Mouse (Mus musculus) heart, adult 2 months (tissue): ENCODE results near the gene Foxn1. TPM values are rescaled to one million over a fixed set of nuclear protein-coding genes. Genes with fewer than 3 reads are reported as not detected.
A peak's percentile ranks its signal among the peaks of the same experiment; 100 is the strongest.

Source experiments
- DNase-seq, 2 experiments: peaks; one replicate each; pipeline ENCODE4 v3.0.0; 2021
- H3K27ac ChIP-seq: fragments of 200-600 bp; 2 replicates; pipeline ENCODE4 v1.8.1; 2022
- H3K27me3 ChIP-seq: fragments of 200-500 bp; 2 replicates; pipeline ENCODE4 v1.6.1; 2012; ENCODE audit warnings: mild to moderate bottlenecking, low read length, inconsistent platforms, mixed read lengths; ENCODE audit not compliant: control insufficient read depth, insufficient read depth
- H3K36me3 ChIP-seq: fragments of 200-500 bp; 2 replicates; pipeline ENCODE4 v1.6.1; 2012; ENCODE audit warnings: low read length, inconsistent platforms; ENCODE audit not compliant: control insufficient read depth, insufficient read depth
- H3K4me1 ChIP-seq: fragments of 200-500 bp; 2 replicates; pipeline ENCODE4 v1.6.1; 2011; ENCODE audit warnings: low read length; ENCODE audit not compliant: control insufficient read depth, insufficient read depth
- H3K4me3 ChIP-seq: fragments of 200-600 bp; 2 replicates; pipeline ENCODE4 v1.8.1; 2022
- H3K79me2 ChIP-seq: fragments of 200-500 bp; replicated peaks from 2 replicates; pipeline ENCODE4 v1.6.1; 2012; ENCODE audit warnings: mild to moderate bottlenecking, inconsistent platforms, low read length, moderate library complexity, mixed read lengths; ENCODE audit not compliant: control insufficient read depth, insufficient read depth
- H3K9ac ChIP-seq: fragments of 200-500 bp; 2 replicates; pipeline ENCODE4 v1.6.1; 2012; ENCODE audit warnings: low read depth, mild to moderate bottlenecking, control low read depth, inconsistent platforms, low read length, mixed read lengths
- CTCF ChIP-seq: fragments of 200-600 bp; IDR thresholded peaks from 2 replicates; pipeline ENCODE4 v1.8.1; 2022; ENCODE audit warnings: antibody characterized with exemption, mild to moderate bottlenecking, moderate library complexity
- EP300 ChIP-seq: fragments of 200-500 bp; IDR thresholded peaks from 2 replicates; pipeline ENCODE4 v1.6.1; 2011; ENCODE audit warnings: low read depth, low read length, control low read depth; ENCODE audit not compliant: insufficient read depth
- POLR2A ChIP-seq: fragments of 200-500 bp; IDR thresholded peaks from 2 replicates; pipeline ENCODE4 v1.6.1; 2011; ENCODE audit warnings: mild to moderate bottlenecking, low read depth, low read length, control low read depth; ENCODE audit not compliant: insufficient read depth
- whole genome bisulfite sequencing: fragments of 180-500 bp; shearing (Covaris S2); methylation state at CpG from one replicate; pipeline ENCODE4 v1.1.7; 2018; 5-methylcytosine and 5-hydroxymethylcytosine counted together
- intact Hi-C: fragments of 180-260 bp; cut with DNase I; formaldehyde crosslinking; loops from one replicate; pipeline ENCODE4 v1.15.1; 2025
- polyA plus RNA-seq: library from polyadenylated mRNA; depleted of rRNA; stranded (reverse); fragments of >200 nt; gene quantifications from 2 replicates; pipeline ENCODE4 v1.2.3, GENCODE M21; 2012
- total RNA-seq, 2 experiments: library from RNA; stranded (reverse); gene quantifications; 2 replicates each; pipeline ENCODE4 v1.2.3; 2021

Foxn1 gene
- total and polyA plus RNA-seq, 3 experiments, result not detected

- Histone ChIP-seq H3K27me3 (peaks cover 3% of the 10 kb centered on the region; the same call in 1 of the 2 replicates), H3K9ac (no peak overlapping the region), H3K36me3 (no peaks in the 10 kb centered on the region), H3K27ac (no peak overlapping the region), H3K4me3 (no peak overlapping the region), H3K79me2 (no peaks in the 10 kb centered on the region), H3K4me1 (no peaks in the 10 kb centered on the region; the same call in 1 of the 2 replicates)
- 45% methylated on average over 12 of the region's 12 CpGs for whole genome bisulfite sequencing
- no peak for TF ChIP-seq EP300
- TF ChIP-seq CTCF, result no peak
- no peak for TF ChIP-seq POLR2A
- DNase-seq, result no peak
- intact Hi-C loops, result no loop called here
Measured at GRCm38 (mm10) chr11:78420263-78420889, 34.0 kb upstream of the Foxn1 start.

- H3K27me3 ChIP-seq, result peaks cover under 1% of the 10 kb centered on the region; the same call in 1 of the 2 replicates
- WGBS, result 62% methylated on average over 6 of the region's 6 CpGs
- TF ChIP-seq EP300 (no peak), CTCF (no peak), POLR2A (no peak)
Measured at GRCm38 (mm10) chr11:78416854-78417253, 30.5 kb upstream of the Foxn1 start.

GRCm38 (mm10) chr11:78412861-78413260 lies 26.5 kb upstream of the Foxn1 start:
- Histone ChIP-seq H3K27me3 (no peaks in the 10 kb centered on the region), H3K79me2 (no peaks in the 10 kb centered on the region), H3K4me3 (no peak overlapping the region), H3K9ac (no peak overlapping the region), H3K36me3 (no peaks in the 10 kb centered on the region), H3K4me1 (no peaks in the 10 kb centered on the region), H3K27ac (no peak overlapping the region)
- 70% methylated on average over 6 of the region's 6 CpGs for WGBS
- DNase-seq, result no peak
- intact Hi-C loops, result no loop called here
- TF ChIP-seq CTCF (no peak), EP300 (no peak), POLR2A (no peak)

More at GRCm38 (mm10) chr11:78416854-78417253, 30.5 kb upstream of the Foxn1 start:
- Histone ChIP-seq H3K79me2 (no peaks in the 10 kb centered on the region), H3K27ac (no peak overlapping the region), H3K4me1 (no peaks in the 10 kb centered on the region), H3K4me3 (no peak overlapping the region), H3K36me3 (no peaks in the 10 kb centered on the region), H3K9ac (no peak overlapping the region)
- no peak for DNase-seq
- intact Hi-C loops, result no loop called here

- Histone ChIP-seq H3K9ac (no peak overlapping the region), H3K27ac (no peak overlapping the region), H3K4me1 (no peaks in the 10 kb centered on the region), H3K27me3 (no peaks in the 10 kb centered on the region), H3K36me3 (no peaks in the 10 kb centered on the region), H3K4me3 (no peak overlapping the region), H3K79me2 (no peaks in the 10 kb centered on the region)
- intact Hi-C loops, result no loop called here
- TF ChIP-seq EP300, result no peak
- no peak for TF ChIP-seq POLR2A
- TF ChIP-seq CTCF, result no peak
- DNase-seq, result no peak
- WGBS, result 73% methylated on average over 6 of the region's 6 CpGs
Measured at GRCm38 (mm10) chr11:78412324-78412850, 26.0 kb upstream of the Foxn1 start.

- H3K36me3 ChIP-seq, result no peaks in the 10 kb centered on the region
- H3K9ac ChIP-seq, result no peak overlapping the region
- intact Hi-C loops, result no loop called here
Measured at GRCm38 (mm10) chr11:78411606-78412323, 25.4 kb upstream of the Foxn1 start.

More at GRCm38 (mm10) chr11:78411606-78412323, 25.4 kb upstream of the Foxn1 start:
- 66% methylated on average over 11 of the region's 11 CpGs for WGBS
- no peaks in the 10 kb centered on the region for H3K79me2 ChIP-seq
- no peak overlapping the region for H3K4me3 ChIP-seq
- peak in 1 of 2 experiments; percentile 33 for DNase-seq
- H3K4me1 ChIP-seq, result no peaks in the 10 kb centered on the region
- H3K27me3 ChIP-seq, result no peaks in the 10 kb centered on the region
- H3K27ac ChIP-seq, result no peak overlapping the region
- TF ChIP-seq CTCF (no peak), EP300 (no peak), POLR2A (no peak)
